Mouse (Mus musculus): ENCODE data around the gene Sarnp.

DNA sequence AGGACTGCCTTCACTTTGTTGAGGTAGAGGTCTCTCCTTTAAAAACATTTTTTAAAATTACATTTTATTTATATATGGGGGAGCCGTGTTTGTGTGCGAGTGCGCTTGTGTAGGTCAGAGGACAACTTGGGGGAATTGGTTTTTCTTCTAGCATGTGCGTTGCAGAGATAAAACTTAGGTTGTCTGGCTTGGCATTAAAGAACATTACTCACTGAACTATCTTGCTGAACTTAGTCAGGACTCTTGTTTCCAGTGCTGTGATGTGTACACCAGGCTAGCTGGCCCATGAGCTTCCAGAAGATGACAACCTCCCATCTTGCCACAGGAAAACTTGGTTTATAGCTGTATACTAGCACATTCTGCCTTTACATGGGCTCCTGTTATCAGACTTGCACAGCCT lies 29.5 kb downstream of the Sarnp start:
- TF ChIP-seq EP300 (IDR thresholded peaks at IDR 0.05; ENCODE audit: low read depth) (no peak), CTCF (IDR thresholded peaks at IDR 0.05; ENCODE audit: low read depth) (no peak)

Data from heart, postnatal 0 days (tissue).